Mouse (Mus musculus) adrenal gland (tissue): ENCODE data around the gene Hormad2.

Experiments
- intact Hi-C: fragments of 180-260 bp; cut with DNase I; formaldehyde crosslinking; loops from one replicate; pipeline ENCODE4 v1.15.1; 2025

Gene Hormad2

GRCm38 (mm10) chr11:4342027-4342426, 98.9 kb downstream of the Hormad2 start:
- intact Hi-C loops = no loop called here

GRCm38 (mm10) chr11:4340109-4340779, 100.7 kb downstream of the Hormad2 start:
- intact Hi-C loops = no loop called here

- intact Hi-C loops = no loop called here
Measured at GRCm38 (mm10) chr11:4339275-4339674, 101.6 kb downstream of the Hormad2 start.

- intact Hi-C loops = no loop called here
Measured at GRCm38 (mm10) chr11:4336693-4337283, 104.1 kb downstream of the Hormad2 start.

- intact Hi-C loops = no loop called here
Measured at GRCm38 (mm10) chr11:4335810-4336692, 104.9 kb downstream of the Hormad2 start.

GRCm38 (mm10) chr11:4332961-4333360, 107.9 kb downstream of the Hormad2 start:
- intact Hi-C loops = no loop called here

- intact Hi-C loops = no loop called here
Measured at GRCm38 (mm10) chr11:4328188-4328587, 112.7 kb downstream of the Hormad2 start.

- intact Hi-C loops = no loop called here
Measured at GRCm38 (mm10) chr11:4323481-4323880, 117.4 kb downstream of the Hormad2 start.

GRCm38 (mm10) chr11:4322943-4323342, 118.0 kb downstream of the Hormad2 start:
- intact Hi-C loops = no loop called here

- intact Hi-C loops = no loop called here
Measured at GRCm38 (mm10) chr11:4320876-4321275, 120.0 kb downstream of the Hormad2 start.

- intact Hi-C loops = no loop called here
Measured at GRCm38 (mm10) chr11:4319212-4319955, 121.5 kb downstream of the Hormad2 start.

- intact Hi-C loops = no loop called here
Measured at GRCm38 (mm10) chr11:4318011-4318410, 122.9 kb downstream of the Hormad2 start.

GRCm38 (mm10) chr11:4317287-4317686, 123.6 kb downstream of the Hormad2 start:
- intact Hi-C loops = no loop called here

- intact Hi-C loops = no loop called here
Measured at GRCm38 (mm10) chr11:4312180-4312579, 128.7 kb downstream of the Hormad2 start.

- intact Hi-C loops = no loop called here
Measured at GRCm38 (mm10) chr11:4310324-4310723, 130.6 kb downstream of the Hormad2 start.

GRCm38 (mm10) chr11:4309613-4310012, 131.3 kb downstream of the Hormad2 start:
- intact Hi-C loops = loop anchor here (5.0 kb wide), 1 partner anchor 42 kb away; no protein-coding TSS in a partner anchor

GRCm38 (mm10) chr11:4308514-4309450, 132.1 kb downstream of the Hormad2 start:
- intact Hi-C loops = loop anchor here (5.0 kb wide), 1 partner anchor 41 kb away; no protein-coding TSS in a partner anchor

- intact Hi-C loops = loop anchor here (5.0 kb wide), 1 partner anchor 41 kb away; no protein-coding TSS in a partner anchor
Measured at GRCm38 (mm10) chr11:4308060-4308513, 132.8 kb downstream of the Hormad2 start.

- intact Hi-C loops = loop anchor here (5.0 kb wide), 1 partner anchor 39 kb away; no protein-coding TSS in a partner anchor
Measured at GRCm38 (mm10) chr11:4306086-4306485, 134.8 kb downstream of the Hormad2 start.

GRCm38 (mm10) chr11:4305090-4305489, 135.8 kb downstream of the Hormad2 start:
- intact Hi-C loops = loop anchor here (5.0 kb wide), 1 partner anchor 38 kb away; no protein-coding TSS in a partner anchor
